Mouse (Mus musculus) olfactory bulb, adult 2 months (tissue): ENCODE measurements around the gene Grn. TPM values are rescaled to one million over a fixed set of nuclear protein-coding genes. Genes with fewer than 3 reads are reported as not detected.

Experiments used
- H3K27ac ChIP-seq: fragments of 200-500 bp; 2 replicates; pipeline ENCODE4 v1.5.1; 2012; ENCODE audit warnings: low read depth, low read length; ENCODE audit not compliant: insufficient read depth
- H3K4me1 ChIP-seq: fragments of 200-500 bp; 2 replicates; pipeline ENCODE4 v1.6.1; 2012; ENCODE audit warnings: low read length; ENCODE audit not compliant: control insufficient read depth, insufficient read depth
- H3K4me3 ChIP-seq: fragments of 200-500 bp; 2 replicates; pipeline ENCODE4 v1.5.1; 2012; ENCODE audit warnings: mild to moderate bottlenecking, low read depth, low read length, moderate library complexity; ENCODE audit not compliant: insufficient read depth
- CTCF ChIP-seq: fragments of 200-500 bp; IDR thresholded peaks from 2 replicates; pipeline ENCODE4 v1.5.1; 2012; ENCODE audit warnings: low read depth, mild to moderate bottlenecking, low read length, moderate library complexity; ENCODE audit not compliant: insufficient read depth
- POLR2A ChIP-seq: fragments of 200-500 bp; IDR thresholded peaks from 2 replicates; pipeline ENCODE4 v1.6.1; 2012; ENCODE audit warnings: mild to moderate bottlenecking, low read depth, low read length, moderate library complexity; ENCODE audit not compliant: insufficient read depth
- WGBS: fragments of 180-500 bp; shearing (Covaris S2); methylation state at CpG from one replicate; pipeline ENCODE4 v1.1.7; 2018; 5-methylcytosine and 5-hydroxymethylcytosine counted together
- polyA plus RNA-seq: library from polyadenylated mRNA; stranded (reverse); fragments of >200 nt; gene quantifications from 2 replicates; pipeline ENCODE4 v1.2.4, GENCODE M21; 2012; ENCODE audit warnings: low replicate concordance; ENCODE audit not compliant: missing spikeins, insufficient read depth, insufficient read length

Gene Grn
- polyA plus RNA-seq, 1 experiment = not detected

DNA sequence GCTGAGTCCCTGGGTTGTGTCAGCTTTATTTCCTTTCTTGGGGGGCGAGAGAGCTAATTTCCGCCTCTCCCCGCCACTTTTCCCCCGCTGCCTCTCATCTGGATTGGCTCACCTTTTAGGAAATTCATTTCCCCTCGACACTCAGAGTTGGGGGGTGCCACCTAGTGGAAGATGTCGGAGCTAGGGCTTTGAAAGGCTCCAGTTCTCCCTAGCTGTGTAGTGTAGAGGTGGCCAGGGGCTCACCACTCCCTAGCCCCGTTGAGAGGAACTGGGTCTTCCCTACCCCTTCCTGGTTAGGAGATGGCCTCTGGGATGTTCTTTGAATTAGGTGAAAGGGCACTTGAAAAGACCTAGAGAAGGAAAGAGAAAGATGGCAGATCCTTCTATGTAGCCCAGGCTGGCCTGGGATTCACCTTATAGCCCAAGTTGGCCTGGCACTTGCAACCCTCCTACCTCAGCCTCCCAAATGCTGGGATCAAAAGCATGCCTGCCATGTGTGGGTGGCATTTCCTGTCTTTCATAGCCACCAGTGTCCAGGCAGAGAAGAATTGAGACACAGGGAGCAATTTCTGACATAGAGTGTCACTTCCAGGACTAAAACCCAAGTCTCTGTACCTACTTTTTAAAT, 1.0 kb downstream of the Grn start:
- peaks cover 26% of the 10 kb centered on the region for H3K4me1 ChIP-seq
- 0% methylated on average over 7 of the region's 7 CpGs for WGBS
- TF ChIP-seq CTCF (no peak), POLR2A (no peak)

GRCm38 (mm10) chr11:102431728-102432114, 1.6 kb downstream of the Grn start:
- H3K27ac ChIP-seq = no peak overlapping the region
- peaks cover 31% of the 10 kb centered on the region for H3K4me1 ChIP-seq
- no peak overlapping the region for H3K4me3 ChIP-seq
- no peak for TF ChIP-seq POLR2A
- no peak for TF ChIP-seq CTCF
- 73% methylated on average over 3 of the region's 3 CpGs for WGBS

More for the DNA sequence above, 1.0 kb downstream of the Grn start:
- H3K27ac ChIP-seq = 0 out of 2 replicates have a peak overlapping the region, but pooled peaks have one; percentile 34
- H3K4me3 ChIP-seq = peak overlapping the region; percentile 77

- H3K27ac ChIP-seq = no peak overlapping the region
- no peak overlapping the region for H3K4me3 ChIP-seq
- WGBS = 50% methylated on average over 16 of the region's 16 CpGs
These were observed 2.2 kb downstream of the Grn start for GRCm38 (mm10) chr11:102432115-102432843.

DNA sequence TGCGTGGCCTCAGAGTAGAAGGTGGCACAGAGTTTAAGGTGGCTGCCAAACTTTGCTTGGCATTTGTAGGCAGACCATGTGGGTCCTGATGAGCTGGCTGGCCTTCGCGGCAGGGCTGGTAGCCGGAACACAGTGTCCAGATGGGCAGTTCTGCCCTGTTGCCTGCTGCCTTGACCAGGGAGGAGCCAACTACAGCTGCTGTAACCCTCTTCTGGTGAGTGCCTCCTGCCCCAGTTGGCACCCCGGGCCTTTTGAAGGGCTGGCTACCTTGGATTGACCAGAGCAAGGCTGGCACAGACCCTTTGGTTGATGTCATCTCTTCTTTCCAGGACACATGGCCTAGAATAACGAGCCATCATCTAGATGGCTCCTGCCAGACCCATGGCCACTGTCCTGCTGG, 2.8 kb downstream of the Grn start:
- no peak for TF ChIP-seq POLR2A

More at GRCm38 (mm10) chr11:102432115-102432843, 2.2 kb downstream of the Grn start:
- TF ChIP-seq CTCF (no peak), POLR2A (no peak)
- H3K4me1 ChIP-seq = peaks cover 36% of the 10 kb centered on the region

GRCm38 (mm10) chr11:102433866-102434265, 3.8 kb downstream of the Grn start:
- WGBS = 87% methylated on average over 7 of the region's 7 CpGs
- H3K4me3 ChIP-seq = no peak overlapping the region
- peaks cover 50% of the 10 kb centered on the region for H3K4me1 ChIP-seq
- H3K27ac ChIP-seq = no peak overlapping the region
- TF ChIP-seq POLR2A (no peak), CTCF (no peak)

More for the DNA sequence above, 2.8 kb downstream of the Grn start:
- Histone ChIP-seq H3K4me1 (peaks cover 41% of the 10 kb centered on the region), H3K4me3 (no peak overlapping the region), H3K27ac (no peak overlapping the region; the same call in 1 of the 2 replicates)
- 59% methylated on average over 6 of the region's 6 CpGs for WGBS

- Histone ChIP-seq H3K4me3 (no peak overlapping the region), H3K4me1 (peaks cover 50% of the 10 kb centered on the region), H3K27ac (no peak overlapping the region)
- 5% methylated on average over 7 of the region's 7 CpGs for WGBS
- peak; percentile 49 for TF ChIP-seq CTCF
- no peak for TF ChIP-seq POLR2A
These were observed 4.3 kb downstream of the Grn start for GRCm38 (mm10) chr11:102434406-102434805.

DNA sequence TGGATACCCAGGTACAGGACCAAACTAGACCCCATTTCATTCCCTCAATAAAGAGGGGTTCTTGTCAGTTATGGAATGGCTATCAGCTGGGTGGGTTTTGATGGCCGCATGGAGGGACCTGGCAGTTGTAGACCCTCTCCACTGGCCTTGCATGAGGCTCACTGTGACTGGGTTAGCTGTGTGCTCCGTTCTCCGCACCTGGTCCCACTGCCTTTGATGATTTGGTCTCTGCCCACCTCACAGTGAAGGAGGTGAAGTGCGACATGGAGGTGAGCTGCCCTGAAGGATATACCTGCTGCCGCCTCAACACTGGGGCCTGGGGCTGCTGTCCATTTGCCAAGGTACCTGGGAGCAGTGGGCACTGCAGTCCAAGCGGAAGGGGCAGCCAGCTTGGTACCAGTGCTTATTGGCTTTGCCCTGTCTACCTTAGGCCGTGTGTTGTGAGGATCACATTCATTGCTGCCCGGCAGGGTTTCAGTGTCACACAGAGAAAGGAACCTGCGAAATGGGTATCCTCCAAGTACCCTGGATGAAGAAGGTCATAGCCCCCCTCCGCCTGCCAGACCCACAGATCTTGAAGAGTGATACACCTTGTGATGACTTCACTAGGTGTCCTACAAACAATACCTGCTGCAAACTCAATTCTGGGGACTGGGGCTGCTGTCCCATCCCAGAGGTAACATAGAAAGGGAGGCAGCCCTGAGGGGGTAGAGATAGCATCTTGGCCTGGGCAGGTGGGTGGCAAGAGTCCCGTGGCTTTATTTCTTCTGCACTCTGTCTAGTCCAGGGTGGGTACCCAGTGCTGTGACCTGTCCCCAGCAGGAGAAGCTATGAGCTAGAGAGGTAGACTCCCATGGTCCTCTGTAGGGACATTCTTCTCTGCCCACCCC, 4.9 kb downstream of the Grn start:
- peaks cover 50% of the 10 kb centered on the region for H3K4me1 ChIP-seq
- no peak overlapping the region for H3K4me3 ChIP-seq
- no peak overlapping the region for H3K27ac ChIP-seq
- TF ChIP-seq CTCF (no peak), POLR2A (no peak)
- 88% methylated on average over 11 of the region's 11 CpGs for WGBS

DNA sequence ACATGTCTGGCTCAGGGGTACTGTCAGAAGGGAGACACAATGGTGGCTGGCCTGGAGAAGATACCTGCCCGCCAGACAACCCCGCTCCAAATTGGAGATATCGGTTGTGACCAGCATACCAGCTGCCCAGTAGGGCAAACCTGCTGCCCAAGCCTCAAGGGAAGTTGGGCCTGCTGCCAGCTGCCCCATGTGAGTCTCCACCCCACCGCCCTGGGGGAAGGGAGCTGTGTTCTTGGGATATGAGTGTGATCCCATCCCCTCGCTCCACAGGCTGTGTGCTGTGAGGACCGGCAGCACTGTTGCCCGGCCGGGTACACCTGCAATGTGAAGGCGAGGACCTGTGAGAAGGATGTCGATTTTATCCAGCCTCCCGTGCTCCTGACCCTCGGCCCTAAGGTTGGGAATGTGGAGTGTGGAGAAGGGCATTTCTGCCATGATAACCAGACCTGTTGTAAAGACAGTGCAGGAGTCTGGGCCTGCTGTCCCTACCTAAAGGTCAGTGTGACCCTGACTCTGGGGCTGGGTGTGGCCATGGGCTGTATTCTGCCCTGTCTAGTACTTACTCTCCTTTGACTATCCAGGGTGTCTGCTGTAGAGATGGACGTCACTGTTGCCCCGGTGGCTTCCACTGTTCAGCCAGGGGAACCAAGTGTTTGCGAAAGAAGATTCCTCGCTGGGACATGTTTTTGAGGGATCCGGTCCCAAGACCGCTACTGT, 5.8 kb downstream of the Grn start:
- H3K4me3 ChIP-seq = no peak overlapping the region
- TF ChIP-seq POLR2A (no peak), CTCF (no peak)
- no peak overlapping the region for H3K27ac ChIP-seq
- H3K4me1 ChIP-seq = peaks cover 50% of the 10 kb centered on the region
- 85% methylated on average over 18 of the region's 18 CpGs for WGBS
